Mouse (Mus musculus) kidney, adult 2 months (tissue): Measurements from ENCODE around the gene Fut9. TPM values are rescaled to one million over a fixed set of nuclear protein-coding genes. Genes with fewer than 3 reads are reported as not detected.

ENCODE experiments used
- DNase-seq: peaks from one replicate; pipeline ENCODE4 v3.0.0; 2021
- H3K27ac ChIP-seq: fragments of 200-500 bp; 2 replicates; pipeline ENCODE4 v1.5.1; 2012; ENCODE audit warnings: low read depth, low read length, control low read depth, inconsistent platforms; ENCODE audit not compliant: insufficient read depth
- H3K27me3 ChIP-seq: fragments of 200-500 bp; replicated peaks from 2 replicates; pipeline ENCODE4 v1.6.1; 2012; ENCODE audit warnings: mild to moderate bottlenecking, moderate library complexity, low read length, inconsistent platforms; ENCODE audit not compliant: control insufficient read depth, insufficient read depth
- H3K36me3 ChIP-seq: fragments of 200-500 bp; 2 replicates; pipeline ENCODE4 v1.6.1; 2012; ENCODE audit warnings: mild to moderate bottlenecking, moderate library complexity, low read length, inconsistent platforms; ENCODE audit not compliant: control insufficient read depth, insufficient read depth
- H3K4me1 ChIP-seq: fragments of 200-500 bp; 2 replicates; pipeline ENCODE4 v1.6.1; 2011; ENCODE audit warnings: low read length; ENCODE audit not compliant: control insufficient read depth, insufficient read depth
- H3K4me3 ChIP-seq: fragments of 200-500 bp; 2 replicates; pipeline ENCODE4 v1.5.1; 2011; ENCODE audit warnings: mild to moderate bottlenecking, low read depth, low read length, control low read depth; ENCODE audit not compliant: insufficient read depth
- CTCF ChIP-seq: fragments of 200-500 bp; conservative IDR thresholded peaks from 2 replicates; pipeline ENCODE4 v1.5.1; 2011; ENCODE audit warnings: low read depth, mild to moderate bottlenecking, control low read depth, low read length, moderate library complexity, mixed read lengths; ENCODE audit not compliant: insufficient read depth, insufficient read length
- POLR2A ChIP-seq: fragments of 200-500 bp; IDR thresholded peaks from one replicate; pipeline ENCODE4 v1.6.1; 2011; ENCODE audit warnings: low read depth, low read length, control low read depth
- WGBS: fragments of 180-500 bp; shearing (Covaris S2); methylation state at CpG from one replicate; pipeline ENCODE4 v1.1.7; 2018; 5-methylcytosine and 5-hydroxymethylcytosine counted together
- polyA plus RNA-seq: library from polyadenylated mRNA; depleted of rRNA; stranded (reverse); fragments of >200 nt; gene quantifications from 2 replicates; pipeline ENCODE4 v1.2.3, GENCODE M21; 2012; rRNA removed

The Fut9 gene
- polyA plus RNA-seq: 31.1 and 35.3 TPM in 2 replicates

DNA sequence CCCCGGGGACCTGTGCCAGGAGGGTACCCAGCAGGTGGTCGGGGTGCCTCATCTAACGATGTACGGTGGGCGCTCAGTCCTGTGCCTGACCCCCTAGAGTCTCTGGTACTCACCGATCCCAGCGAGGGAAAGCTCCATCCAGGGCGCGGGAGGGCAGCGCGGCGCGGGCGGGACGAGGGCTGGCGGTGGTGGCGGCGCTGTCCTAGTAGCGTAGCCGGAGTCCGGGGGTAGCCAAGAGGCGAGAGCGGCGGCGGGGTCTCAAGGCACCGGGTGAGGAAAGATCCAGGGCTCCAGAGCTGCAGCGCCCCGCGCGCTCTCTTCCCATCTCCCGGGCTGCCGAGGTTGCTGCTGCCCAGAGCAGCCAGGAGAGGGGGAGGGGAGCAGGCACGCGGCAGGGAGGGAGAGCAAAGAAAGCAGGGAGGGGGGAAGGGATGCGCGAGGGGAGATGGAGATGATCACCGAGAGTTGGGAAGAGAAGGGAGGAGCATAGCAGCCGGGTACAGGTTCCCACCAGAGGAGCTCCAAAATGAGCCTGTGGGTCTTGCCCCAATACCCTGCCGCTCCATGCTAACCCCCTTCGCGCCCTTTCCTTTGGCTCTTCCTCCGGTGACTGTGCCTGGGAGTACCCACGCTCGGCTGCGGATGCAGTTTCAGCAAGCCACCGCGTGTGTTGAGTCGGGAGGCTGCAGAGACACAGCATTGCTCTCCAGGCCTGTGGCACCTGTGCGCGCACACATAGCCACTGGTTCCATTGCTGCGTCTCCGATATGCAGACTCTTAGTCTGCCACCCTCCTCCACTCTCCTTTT, at the start of gene Fut9:
TSS of gene Fut9 (minus strand) at position 769 of the 808 bp plus-strand sequence.
- peak; percentile 79 for DNase-seq
- peak within 1 kb of the TSS; percentile 94 for H3K27ac ChIP-seq
- H3K27me3 ChIP-seq: no peaks in the 10 kb centered on the region
- no peaks in the 10 kb centered on the region; the same call in 1 of the 2 replicates for H3K36me3 ChIP-seq
- TF ChIP-seq CTCF (no peak), POLR2A (peak; percentile 51)
- under 1% methylated on average over 50 of the region's 52 CpGs for WGBS
- peak within 1 kb of the TSS; percentile 73 for H3K4me3 ChIP-seq
- H3K4me1 ChIP-seq: peaks cover 7% of the 10 kb centered on the region; the same call in 1 of the 2 replicates

DNA sequence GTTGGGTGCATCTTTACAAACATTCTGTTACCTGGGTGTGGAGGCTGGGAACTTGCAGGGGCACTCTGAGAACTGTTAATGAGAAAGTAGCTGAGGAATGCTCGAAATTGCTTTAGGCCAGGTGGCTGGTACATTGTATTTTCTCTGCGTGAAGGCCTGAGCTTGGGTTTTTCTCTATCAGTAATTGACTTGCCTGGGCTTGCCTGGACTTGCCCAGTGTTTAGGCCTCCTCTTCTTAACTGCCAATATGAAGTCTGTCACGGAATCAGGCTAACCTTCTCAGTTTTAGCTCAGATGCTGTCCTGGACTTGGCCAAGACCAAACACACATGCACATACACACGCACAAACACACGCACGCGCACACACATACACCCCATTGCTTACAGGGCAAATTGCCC, 15.7 kb upstream of the Fut9 start:
- Histone ChIP-seq H3K27me3 (no peaks in the 10 kb centered on the region), H3K4me3 (no peak overlapping the region)

DNA sequence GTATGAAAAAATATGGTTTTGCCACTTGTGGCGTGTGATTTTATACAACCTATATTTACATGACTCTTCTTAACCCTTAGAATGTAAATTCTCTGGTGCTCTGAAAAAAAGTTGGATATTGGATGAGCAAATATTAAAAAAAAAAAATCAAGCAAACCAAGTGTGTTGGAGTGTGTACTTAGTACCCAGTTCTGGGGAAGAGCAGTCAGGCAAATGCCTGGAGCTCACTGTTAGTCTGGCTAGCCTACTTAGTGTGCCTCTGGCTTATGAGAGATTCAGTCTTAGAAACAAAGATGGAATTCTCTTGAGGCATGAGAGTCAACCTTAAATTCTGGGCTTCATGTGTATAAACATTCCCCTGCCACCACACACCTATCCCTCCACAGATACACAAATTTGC, 13.3 kb upstream of the Fut9 start:
- DNase-seq: no peak
- Histone ChIP-seq H3K4me1 (no peaks in the 10 kb centered on the region), H3K27ac (no peak overlapping the region), H3K4me3 (no peak overlapping the region), H3K27me3 (no peaks in the 10 kb centered on the region), H3K36me3 (no peaks in the 10 kb centered on the region)
- 80% methylated on average over 1 of the region's 1 CpGs for WGBS
- no peak for TF ChIP-seq CTCF
- TF ChIP-seq POLR2A: no peak

More for the DNA sequence above, 15.7 kb upstream of the Fut9 start:
- Histone ChIP-seq H3K4me1 (no peaks in the 10 kb centered on the region), H3K27ac (no peak overlapping the region), H3K36me3 (no peaks in the 10 kb centered on the region)
- no peak for TF ChIP-seq CTCF
- TF ChIP-seq POLR2A: no peak
- 92% methylated on average over 7 of the region's 7 CpGs for WGBS
- no peak for DNase-seq

DNA sequence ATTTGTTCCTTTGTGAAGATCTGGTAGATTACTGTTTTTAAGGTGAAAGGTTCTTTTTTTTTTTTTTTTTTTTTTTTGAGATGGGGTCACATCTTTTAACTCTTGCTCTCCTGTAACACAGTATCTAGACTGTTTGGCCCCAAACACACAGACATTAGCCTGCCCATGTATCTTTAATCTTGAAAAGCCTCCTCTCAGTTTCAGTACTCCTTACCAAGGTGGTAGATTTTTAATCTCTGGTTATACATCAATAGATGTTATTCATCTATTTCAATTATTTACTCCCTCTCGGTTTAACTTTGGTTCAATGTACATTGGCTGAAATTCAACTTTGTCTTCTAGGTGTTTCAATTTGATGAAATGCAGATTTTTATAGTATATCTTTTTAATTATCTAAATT, 10.0 kb upstream of the Fut9 start:
- Histone ChIP-seq H3K27me3 (no peaks in the 10 kb centered on the region), H3K27ac (no peak overlapping the region), H3K36me3 (no peaks in the 10 kb centered on the region), H3K4me1 (no peaks in the 10 kb centered on the region; the same call in 1 of the 2 replicates), H3K4me3 (no peak overlapping the region)
- WGBS: 27% methylated on average over 1 of the region's 1 CpGs
- DNase-seq: peak; percentile 57
- no peak for TF ChIP-seq CTCF
- no peak for TF ChIP-seq POLR2A

DNA sequence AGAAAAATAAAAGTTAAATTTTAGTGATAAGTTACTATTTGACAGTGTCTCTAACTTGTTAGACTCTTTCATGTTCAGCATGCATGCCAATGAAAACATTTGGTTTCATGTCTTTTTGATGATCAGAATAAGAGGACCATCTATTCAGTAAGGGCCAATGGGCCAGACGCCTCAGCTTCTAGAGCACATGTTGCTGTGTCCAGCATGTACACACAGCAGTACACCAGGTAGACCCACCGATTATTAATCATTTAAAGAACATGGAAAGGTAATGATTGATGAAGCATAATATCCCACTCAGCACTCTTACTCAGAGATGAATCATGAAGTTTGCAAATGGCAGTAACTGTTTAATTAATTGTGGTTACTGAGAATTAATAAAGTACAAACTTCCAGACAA, 1.7 kb upstream of the Fut9 start:
- no peaks in the 10 kb centered on the region for H3K36me3 ChIP-seq
- peak; percentile 80 for DNase-seq
- H3K27ac ChIP-seq: peak overlapping the region; percentile 69; the same call in 1 of the 2 replicates
- 44% methylated on average over 2 of the region's 2 CpGs for WGBS
- no peak overlapping the region for H3K4me3 ChIP-seq
- TF ChIP-seq POLR2A (no peak), CTCF (no peak)
- no peaks in the 10 kb centered on the region for H3K27me3 ChIP-seq
- peaks cover 7% of the 10 kb centered on the region; the same call in 1 of the 2 replicates for H3K4me1 ChIP-seq

DNA sequence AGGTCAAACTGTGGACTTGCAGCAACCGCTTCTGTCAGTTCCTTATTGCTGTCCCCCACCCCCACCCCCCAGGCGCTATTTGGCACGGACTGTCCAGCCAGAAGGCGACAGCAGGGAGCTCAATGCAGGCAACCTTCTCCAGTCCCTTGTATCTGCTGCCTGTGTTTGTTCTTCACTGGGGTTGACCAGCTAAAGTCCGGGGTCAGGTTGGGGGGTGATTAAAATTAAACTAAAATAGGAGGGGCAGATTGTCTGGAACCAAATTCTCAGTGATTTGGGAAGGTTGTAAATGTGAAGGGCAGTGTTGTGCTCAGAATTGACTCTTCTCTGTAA, 206 bp upstream of the Fut9 start:
- Histone ChIP-seq H3K27ac (peak overlapping the region; percentile 94), H3K4me3 (peak overlapping the region; percentile 73)

DNA sequence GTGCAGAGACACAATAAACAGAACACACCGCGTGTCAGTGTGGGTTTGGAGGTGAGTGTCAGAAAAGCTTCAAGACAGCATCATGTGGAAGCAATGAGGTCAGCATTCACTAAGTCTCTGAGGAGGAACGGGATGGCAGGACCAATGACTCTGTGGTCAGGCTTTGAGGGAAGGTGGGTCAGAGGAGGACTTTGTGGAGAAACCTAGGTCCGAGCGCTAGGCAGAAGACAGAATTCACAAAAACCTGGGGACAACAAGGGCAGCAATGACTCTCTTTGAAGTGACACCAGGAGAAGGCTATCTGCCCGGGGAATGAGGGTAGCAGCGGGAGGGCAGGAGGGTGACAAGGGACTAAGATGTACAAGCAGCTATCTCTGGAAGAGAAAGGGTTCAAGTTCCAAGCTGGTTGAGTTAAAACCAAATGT, 981 bp downstream of the Fut9 start:
- WGBS: 2% methylated on average over 7 of the region's 7 CpGs
- H3K36me3 ChIP-seq: no peaks in the 10 kb centered on the region; the same call in 1 of the 2 replicates
- peak overlapping the region; percentile 73 for H3K4me3 ChIP-seq
- peak; percentile 43 for DNase-seq
- no peaks in the 10 kb centered on the region for H3K27me3 ChIP-seq
- peak overlapping the region; percentile 94 for H3K27ac ChIP-seq
- no peak for TF ChIP-seq POLR2A
- no peak for TF ChIP-seq CTCF
- H3K4me1 ChIP-seq: peaks cover 7% of the 10 kb centered on the region; the same call in 1 of the 2 replicates

More for the DNA sequence above, 206 bp upstream of the Fut9 start:
- Histone ChIP-seq H3K4me1 (peaks cover 7% of the 10 kb centered on the region; the same call in 1 of the 2 replicates), H3K36me3 (no peaks in the 10 kb centered on the region; the same call in 1 of the 2 replicates), H3K27me3 (no peaks in the 10 kb centered on the region)
- DNase-seq: peak; percentile 88
- 3% methylated on average over 5 of the region's 5 CpGs for WGBS
- TF ChIP-seq CTCF (no peak), POLR2A (no peak)
